Mouse (Mus musculus) brain, embryonic 14.5 days (tissue): ENCODE data around the gene Vps37b.

Experiments used
- CTCF ChIP-seq: fragments of 200-500 bp; IDR thresholded peaks from 2 replicates; pipeline ENCODE4 v1.5.1; 2012; ENCODE audit warnings: inconsistent platforms, mild to moderate bottlenecking, moderate library complexity, borderline replicate concordance; ENCODE audit not compliant: insufficient read depth, insufficient read length; ENCODE audit errors: extremely low read depth
- POLR2A ChIP-seq: fragments of 200-500 bp; IDR thresholded peaks from 2 replicates; pipeline ENCODE4 v1.6.1; 2012; ENCODE audit warnings: mild to moderate bottlenecking, inconsistent platforms, borderline replicate concordance; ENCODE audit not compliant: poor library complexity, insufficient read depth, insufficient read length, severe bottlenecking; ENCODE audit errors: extremely low read depth

DNA sequence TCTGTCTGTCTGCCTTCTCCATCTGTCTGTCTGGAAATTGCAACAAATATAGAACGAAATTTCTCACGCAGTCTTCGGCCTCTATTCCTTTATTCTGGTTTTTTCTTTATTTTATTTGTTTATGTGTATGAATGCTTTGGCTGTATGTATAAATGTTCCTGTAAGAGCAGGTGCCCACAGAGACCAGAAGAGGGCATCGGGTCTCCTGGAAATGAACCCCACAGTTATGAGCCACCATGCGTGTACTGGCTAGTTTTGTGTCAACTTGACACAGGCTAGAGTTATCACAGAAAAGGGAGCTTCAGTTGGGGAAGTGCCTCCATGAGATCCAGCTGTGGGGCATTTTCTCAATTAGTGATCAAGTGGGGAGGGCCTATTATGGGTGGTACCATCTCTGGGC, 11.9 kb upstream of the Vps37b start:
- TF ChIP-seq CTCF, result no peak
- TF ChIP-seq POLR2A, result no peak
